Mouse (Mus musculus): ENCODE results near the gene Kif26a. TPM values are rescaled to one million over a fixed set of nuclear protein-coding genes. Genes with fewer than 3 reads are reported as not detected.
A peak's percentile ranks its signal among the peaks of the same experiment; 100 is the strongest.

Kif26a gene
- polyA plus RNA-seq (2016; fragmentation: Nextera tagmentation; extraction: Ambion mirVana): 5.0 and 5.1 TPM in 2 replicates

DNA sequence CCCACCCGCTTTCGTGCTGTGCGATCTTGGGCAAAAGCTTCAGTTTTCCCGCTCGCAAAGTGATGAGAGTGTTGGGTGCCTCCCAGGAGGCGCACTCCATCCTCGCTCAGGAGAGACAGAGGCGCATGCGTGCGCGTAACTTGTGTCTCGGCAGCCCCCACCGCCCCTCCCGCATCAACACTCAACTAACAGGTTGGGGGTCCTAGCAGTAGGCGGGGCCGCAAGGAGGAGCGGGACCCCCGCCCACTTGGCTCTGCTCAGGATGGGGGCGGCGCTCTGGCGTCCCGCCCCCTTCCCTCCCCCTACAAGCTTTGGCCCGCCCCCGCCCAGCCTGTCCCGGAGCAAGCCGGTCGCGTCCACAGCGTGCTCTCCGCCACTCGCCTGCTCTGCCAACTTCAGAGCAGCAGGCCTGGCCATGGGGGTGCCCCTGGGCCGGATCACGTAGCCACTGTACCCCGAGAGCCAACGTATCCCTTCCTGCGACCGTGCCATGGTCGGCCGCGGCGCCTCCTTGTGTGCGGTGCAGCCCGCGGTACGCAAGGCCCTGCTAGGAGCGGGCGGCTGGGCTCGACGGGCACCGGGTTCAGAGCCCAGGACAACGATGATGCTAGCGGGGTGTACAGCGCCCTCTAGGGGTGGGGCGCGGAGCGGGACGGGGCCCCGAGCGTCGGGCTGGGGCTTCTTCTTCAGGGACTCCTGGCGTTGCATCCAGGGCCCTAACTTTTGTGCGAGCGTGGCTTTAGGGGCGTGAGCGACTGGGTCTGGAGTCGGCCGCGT lies at the start of gene Kif26a:
Gene Kif26a (plus strand): TSS at position 334 of the 777 bp plus-strand sequence.
- Histone ChIP-seq H3K9me3 (replicated peaks) (no peaks in the 10 kb centered on the region), H3K27ac (0 out of 2 replicates have a peak within 1 kb of the TSS, but pooled peaks have one; percentile 55), H3K36me3 (no peaks in the 10 kb centered on the region), H3K4me1 (peaks cover 74% of the 10 kb centered on the region), H3K4me2 (replicated peaks) (peak within 1 kb of the TSS; percentile 95), H3K9ac (peak within 1 kb of the TSS; percentile 70), H3K4me3 (peak within 1 kb of the TSS; percentile 56), H3K27me3 (peaks cover 81% of the 10 kb centered on the region)
- under 1% methylated on average over 64 of the region's 68 CpGs for WGBS
- peak; percentile 65 for ATAC-seq (ENCODE audit: low FRiP score)

DNA sequence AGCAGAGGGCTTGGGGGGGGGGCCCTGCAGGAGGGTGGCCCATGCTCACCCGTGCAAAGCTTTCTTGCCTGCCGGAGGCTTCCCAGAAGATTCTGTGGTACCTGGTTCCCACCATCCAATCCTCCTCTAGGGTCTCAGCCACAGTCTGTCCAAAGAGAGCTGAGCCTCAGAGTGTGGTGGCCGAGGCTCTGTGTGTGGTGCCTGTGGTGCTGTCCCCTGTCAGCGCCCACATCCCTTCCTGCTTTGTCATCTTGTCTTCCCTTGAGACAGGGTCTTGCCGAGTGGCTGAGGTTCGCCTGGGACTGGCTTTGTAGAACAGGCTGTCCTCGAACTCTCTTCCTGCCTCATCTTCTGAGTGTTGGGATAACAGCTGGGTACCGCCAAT lies 49.3 kb upstream of the Kif26a start:
- Histone ChIP-seq H3K4me3 (no peak overlapping the region), H3K36me3 (no peaks in the 10 kb centered on the region), H3K27ac (no peak overlapping the region), H3K4me1 (no peaks in the 10 kb centered on the region; the same call in 1 of the 2 replicates), H3K27me3 (peaks cover 2% of the 10 kb centered on the region; the same call in 1 of the 2 replicates), H3K4me2 (replicated peaks) (no peak overlapping the region), H3K9ac (no peak overlapping the region), H3K9me3 (replicated peaks) (no peaks in the 10 kb centered on the region)
- WGBS: 75% methylated on average over 8 of the region's 8 CpGs
- ATAC-seq (ENCODE audit: low FRiP score): no peak

DNA sequence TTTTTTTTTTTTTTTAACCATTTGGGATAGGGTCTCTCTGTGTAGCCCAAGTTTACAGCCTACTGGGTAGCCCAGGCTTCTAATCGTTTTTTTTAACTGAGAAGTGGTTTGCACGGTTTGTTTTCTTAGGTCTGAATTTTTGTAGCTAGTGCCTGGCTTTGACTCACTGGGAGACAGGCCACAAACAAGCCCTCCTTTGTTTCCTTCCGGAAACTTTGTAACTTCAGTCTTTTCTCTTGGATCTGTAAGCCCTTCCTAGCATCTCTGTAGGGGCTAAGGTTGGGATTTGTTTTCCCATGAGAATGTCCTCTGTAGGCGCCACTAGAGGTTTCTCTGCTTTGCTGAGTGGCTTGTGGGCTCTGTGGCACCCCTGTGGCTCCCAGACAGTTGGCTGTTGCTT lies 45.9 kb upstream of the Kif26a start:
- Histone ChIP-seq H3K9ac (no peak overlapping the region), H3K4me3 (no peak overlapping the region), H3K36me3 (no peaks in the 10 kb centered on the region), H3K27me3 (0 out of 2 replicates have a peak, but pooled peaks cover 5% of the 10 kb centered on the region), H3K9me3 (replicated peaks) (no peaks in the 10 kb centered on the region), H3K4me1 (no peaks in the 10 kb centered on the region; the same call in 1 of the 2 replicates), H3K4me2 (replicated peaks) (no peak overlapping the region), H3K27ac (no peak overlapping the region)
- ATAC-seq (ENCODE audit: low FRiP score): no peak
- 48% methylated on average over 4 of the region's 4 CpGs for WGBS

DNA sequence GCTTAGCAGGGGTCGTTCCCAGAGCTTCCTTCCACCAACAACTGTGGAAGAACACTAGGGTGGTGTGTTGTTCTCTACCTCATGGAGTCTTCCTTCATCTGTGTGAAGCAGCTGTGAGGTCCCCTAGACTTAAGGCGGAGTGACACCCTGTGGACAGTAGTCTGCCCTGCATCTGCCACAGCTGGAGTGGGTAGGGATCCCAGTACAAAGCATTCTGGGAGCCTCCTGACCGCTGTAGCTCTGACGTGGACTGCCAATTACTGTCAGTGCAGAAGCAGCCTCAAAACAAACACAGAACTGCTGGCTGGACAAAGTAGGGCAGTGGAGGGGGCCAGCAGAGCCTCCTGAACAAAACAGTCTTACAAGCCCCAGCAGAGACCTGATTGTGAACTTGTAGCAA lies 45.0 kb upstream of the Kif26a start:
- WGBS: 62% methylated on average over 4 of the region's 4 CpGs
- H3K9me3 ChIP-seq (replicated peaks): no peaks in the 10 kb centered on the region
- no peak for ATAC-seq (ENCODE audit: low FRiP score)
- H3K4me1 ChIP-seq: no peaks in the 10 kb centered on the region; the same call in 1 of the 2 replicates
- H3K4me2 ChIP-seq (replicated peaks): no peak overlapping the region
- H3K27me3 ChIP-seq: 0 out of 2 replicates have a peak, but pooled peaks cover 9% of the 10 kb centered on the region
- no peak overlapping the region for H3K9ac ChIP-seq
- no peak overlapping the region for H3K27ac ChIP-seq
- H3K4me3 ChIP-seq: no peak overlapping the region
- H3K36me3 ChIP-seq: no peaks in the 10 kb centered on the region

DNA sequence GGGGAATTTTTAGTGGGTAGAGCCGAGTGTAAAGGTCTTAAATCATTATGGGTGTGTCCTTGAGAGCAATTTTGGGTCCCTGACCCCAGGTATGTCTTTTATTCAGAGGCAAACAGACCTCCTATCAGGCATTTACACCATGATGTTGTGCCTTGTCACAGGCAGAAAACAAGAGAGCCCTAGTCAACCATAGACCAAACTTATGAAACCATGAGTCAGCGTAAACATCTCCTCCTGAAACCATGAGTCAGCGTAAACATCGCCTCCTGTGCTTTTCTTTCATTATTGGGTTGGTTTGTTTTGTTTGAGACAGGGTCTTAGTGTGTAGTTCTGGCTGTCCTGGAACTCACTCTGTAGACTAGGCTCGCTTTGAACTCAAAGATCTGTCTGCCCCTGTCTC lies 42.8 kb upstream of the Kif26a start:
- peaks cover 5% of the 10 kb centered on the region for H3K4me1 ChIP-seq
- no peak for ATAC-seq (ENCODE audit: low FRiP score)
- H3K27ac ChIP-seq: no peak overlapping the region
- H3K27me3 ChIP-seq: peaks cover 29% of the 10 kb centered on the region
- no peaks in the 10 kb centered on the region for H3K36me3 ChIP-seq
- H3K9ac ChIP-seq: no peak overlapping the region
- H3K4me3 ChIP-seq: no peak overlapping the region
- 90% methylated on average over 5 of the region's 5 CpGs for WGBS
- no peak overlapping the region for H3K4me2 ChIP-seq (replicated peaks)
- no peaks in the 10 kb centered on the region for H3K9me3 ChIP-seq (replicated peaks)

DNA sequence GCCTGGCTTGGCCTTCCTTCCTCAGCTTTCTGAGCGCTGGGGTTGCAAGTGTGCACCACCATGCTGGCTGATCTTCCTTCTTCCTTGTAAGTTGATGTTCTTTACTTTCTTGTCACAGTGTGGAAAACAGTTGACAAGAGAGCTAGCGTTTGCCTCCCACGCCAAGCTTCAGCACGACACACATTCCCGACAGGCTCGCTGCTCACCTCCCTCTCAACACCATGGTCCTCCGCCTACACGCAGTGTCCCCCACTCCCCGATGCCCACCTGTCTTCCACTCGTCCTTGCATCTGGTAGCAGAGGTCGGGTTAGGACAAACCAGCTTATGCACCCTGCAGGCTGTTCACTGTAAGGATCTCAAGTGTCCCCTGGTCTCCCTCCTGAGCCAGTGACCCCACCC lies 41.1 kb upstream of the Kif26a start:
- WGBS: 89% methylated on average over 11 of the region's 11 CpGs
- Histone ChIP-seq H3K4me3 (no peak overlapping the region), H3K9me3 (replicated peaks) (no peaks in the 10 kb centered on the region), H3K36me3 (no peaks in the 10 kb centered on the region), H3K9ac (no peak overlapping the region), H3K27me3 (peaks cover 29% of the 10 kb centered on the region), H3K27ac (no peak overlapping the region), H3K4me1 (peaks cover 5% of the 10 kb centered on the region), H3K4me2 (replicated peaks) (no peak overlapping the region)
- ATAC-seq (ENCODE audit: low FRiP score): no peak

DNA sequence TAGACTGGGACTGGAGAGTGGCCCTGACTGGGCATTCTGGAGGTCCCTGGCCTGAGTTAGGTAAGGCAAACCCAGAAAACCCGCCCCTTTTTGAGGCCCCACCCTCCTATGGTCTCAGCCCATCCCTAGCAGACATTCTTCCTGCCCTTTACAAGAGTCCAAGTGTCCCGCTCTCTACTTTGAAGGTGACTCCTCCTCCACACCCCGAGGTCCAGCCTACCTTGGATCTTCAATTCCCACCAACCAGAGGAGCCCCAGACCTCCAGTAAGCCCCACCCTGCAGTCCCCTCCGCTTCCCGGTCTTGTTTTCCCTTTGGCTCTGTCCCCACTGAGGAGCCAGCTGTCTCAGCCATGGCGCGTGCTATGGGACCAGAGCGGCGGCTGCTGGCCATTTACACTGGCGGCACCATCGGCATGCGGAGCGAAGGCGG lies 39.5 kb upstream of the Kif26a start, which contains the start of gene Aspg:
Gene Aspg (plus strand): TSS at position 139 of the 431 bp plus-strand sequence.
- WGBS: 2% methylated on average over 14 of the region's 14 CpGs
- Histone ChIP-seq H3K4me3 (no peak within 1 kb of the TSS), H3K9ac (no peak within 1 kb of the TSS), H3K4me2 (replicated peaks) (peak within 1 kb of the TSS; percentile 32), H3K36me3 (no peaks in the 10 kb centered on the region), H3K27me3 (peaks cover 30% of the 10 kb centered on the region), H3K27ac (no peak within 1 kb of the TSS), H3K4me1 (peaks cover 5% of the 10 kb centered on the region), H3K9me3 (replicated peaks) (no peaks in the 10 kb centered on the region)
- no peak for ATAC-seq (ENCODE audit: low FRiP score)

DNA sequence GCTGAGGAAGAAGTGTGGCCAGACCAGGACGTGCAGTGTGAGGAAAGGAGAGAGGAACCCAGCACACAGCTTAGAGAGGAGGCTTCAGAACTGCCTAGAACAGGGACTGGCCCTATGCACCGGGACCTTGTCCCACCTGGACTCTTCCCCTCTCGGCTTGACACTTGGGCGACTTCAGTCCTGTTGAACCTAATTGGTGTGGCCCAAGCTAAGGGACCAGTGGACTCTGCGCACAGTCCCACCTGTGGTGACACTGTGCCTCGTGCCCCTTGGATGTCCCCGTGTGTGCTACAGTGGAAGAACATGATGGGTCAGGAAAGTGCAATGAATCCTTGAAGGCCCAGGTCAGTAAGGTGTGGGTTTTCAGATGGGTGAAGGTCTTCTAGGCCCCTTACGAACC lies 38.3 kb upstream of the Kif26a start:
- Histone ChIP-seq H3K9me3 (replicated peaks) (no peaks in the 10 kb centered on the region), H3K36me3 (no peaks in the 10 kb centered on the region), H3K4me3 (no peak overlapping the region), H3K27me3 (peaks cover 41% of the 10 kb centered on the region), H3K9ac (no peak overlapping the region), H3K27ac (no peak overlapping the region), H3K4me2 (replicated peaks) (no peak overlapping the region), H3K4me1 (peaks cover 7% of the 10 kb centered on the region)
- ATAC-seq (ENCODE audit: low FRiP score): no peak
- 90% methylated on average over 8 of the region's 8 CpGs for WGBS

DNA sequence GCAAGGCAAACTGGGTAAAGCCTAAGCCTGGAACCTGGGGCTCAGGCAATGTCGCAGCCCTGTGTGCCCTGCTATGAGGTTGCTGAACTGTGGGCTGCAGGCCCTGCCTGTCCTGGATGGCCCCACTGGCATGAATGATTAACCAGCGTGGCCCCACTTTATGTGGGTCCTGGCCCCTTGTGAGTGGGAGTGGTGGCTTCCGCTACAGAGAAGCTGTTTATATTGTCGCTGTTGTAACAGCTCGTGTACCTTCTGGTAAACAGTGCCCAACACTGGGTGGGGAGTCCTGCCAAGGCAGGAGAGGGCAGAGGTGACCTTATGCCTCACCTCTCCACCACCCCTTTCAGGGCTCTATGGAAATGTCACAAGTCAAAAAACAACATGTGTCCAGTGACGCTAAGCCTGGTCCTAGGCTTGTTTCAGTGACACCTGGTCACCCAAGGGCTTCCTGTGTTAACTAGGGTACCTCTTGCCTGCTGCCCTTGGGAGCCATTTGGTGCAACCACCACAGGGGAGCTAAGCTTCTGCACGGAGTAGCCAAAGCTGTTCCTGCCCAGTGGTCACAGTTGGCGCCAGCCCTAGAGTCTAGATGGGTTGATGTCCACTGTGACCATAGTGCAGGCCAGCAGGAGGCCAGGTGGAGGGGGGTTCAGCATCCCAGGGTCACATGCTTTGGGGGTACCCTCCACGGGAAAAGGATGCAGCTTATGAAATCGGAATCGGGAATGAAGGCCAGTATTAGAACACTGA lies 37.1 kb upstream of the Kif26a start:
- WGBS: 85% methylated on average over 11 of the region's 11 CpGs
- no peak for ATAC-seq (ENCODE audit: low FRiP score)
- H3K27ac ChIP-seq: no peak overlapping the region
- no peak overlapping the region for H3K4me2 ChIP-seq (replicated peaks)
- no peaks in the 10 kb centered on the region for H3K36me3 ChIP-seq
- H3K4me1 ChIP-seq: peaks cover 10% of the 10 kb centered on the region
- H3K9ac ChIP-seq: no peak overlapping the region
- H3K4me3 ChIP-seq: no peak overlapping the region
- peaks cover 49% of the 10 kb centered on the region for H3K27me3 ChIP-seq
- no peaks in the 10 kb centered on the region for H3K9me3 ChIP-seq (replicated peaks)

DNA sequence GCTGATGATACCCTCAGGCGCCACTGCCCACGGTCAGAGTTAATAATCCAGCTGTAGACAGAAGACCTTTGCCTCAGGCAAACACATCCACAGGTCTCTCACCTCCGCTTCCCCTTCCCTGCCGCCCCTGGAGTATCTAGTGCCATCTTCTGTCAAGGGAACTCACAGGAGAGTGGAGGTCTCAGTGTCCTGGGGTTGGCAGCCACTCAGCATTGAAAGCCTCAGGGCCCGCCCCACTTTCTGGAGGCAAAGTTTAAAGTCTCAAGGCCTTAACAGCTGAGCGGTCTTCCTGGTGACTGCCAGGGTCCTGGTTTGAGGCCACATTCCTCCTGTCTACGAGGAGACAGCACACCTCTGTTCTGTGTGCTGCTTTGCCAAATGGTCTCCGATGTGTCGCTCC lies 36.3 kb upstream of the Kif26a start:
- Histone ChIP-seq H3K4me3 (no peak overlapping the region), H3K27ac (no peak overlapping the region), H3K27me3 (peaks cover 55% of the 10 kb centered on the region), H3K9ac (no peak overlapping the region), H3K4me2 (replicated peaks) (no peak overlapping the region), H3K36me3 (no peaks in the 10 kb centered on the region), H3K4me1 (peaks cover 10% of the 10 kb centered on the region), H3K9me3 (replicated peaks) (no peaks in the 10 kb centered on the region)
- no peak for ATAC-seq (ENCODE audit: low FRiP score)
- 81% methylated on average over 9 of the region's 9 CpGs for WGBS

DNA sequence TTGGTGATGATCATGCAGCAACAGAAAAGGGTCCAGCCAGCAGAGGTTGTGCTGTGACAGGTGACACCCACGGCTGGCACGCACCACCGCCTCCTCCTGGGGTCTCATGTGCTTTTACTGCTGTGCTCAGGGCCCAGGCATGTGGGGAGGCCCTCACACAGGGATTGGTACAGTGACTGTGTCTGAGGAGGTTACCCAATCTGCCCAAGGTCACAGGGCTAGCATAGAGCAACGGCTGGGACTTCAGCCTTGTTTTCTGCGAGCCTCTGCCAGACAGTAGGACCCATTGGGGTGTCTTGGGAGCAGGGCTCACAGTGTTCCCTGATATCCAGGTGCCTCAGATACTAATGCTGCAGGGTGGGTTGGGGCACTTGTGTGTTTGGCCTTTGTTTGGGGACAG lies 34.7 kb upstream of the Kif26a start:
- no peak for ATAC-seq (ENCODE audit: low FRiP score)
- no peak overlapping the region for H3K4me3 ChIP-seq
- H3K9me3 ChIP-seq (replicated peaks): no peaks in the 10 kb centered on the region
- no peak overlapping the region for H3K4me2 ChIP-seq (replicated peaks)
- 82% methylated on average over 5 of the region's 5 CpGs for WGBS
- H3K27ac ChIP-seq: no peak overlapping the region
- H3K4me1 ChIP-seq: peaks cover 10% of the 10 kb centered on the region
- H3K36me3 ChIP-seq: no peaks in the 10 kb centered on the region
- peaks cover 52% of the 10 kb centered on the region for H3K27me3 ChIP-seq
- no peak overlapping the region for H3K9ac ChIP-seq

DNA sequence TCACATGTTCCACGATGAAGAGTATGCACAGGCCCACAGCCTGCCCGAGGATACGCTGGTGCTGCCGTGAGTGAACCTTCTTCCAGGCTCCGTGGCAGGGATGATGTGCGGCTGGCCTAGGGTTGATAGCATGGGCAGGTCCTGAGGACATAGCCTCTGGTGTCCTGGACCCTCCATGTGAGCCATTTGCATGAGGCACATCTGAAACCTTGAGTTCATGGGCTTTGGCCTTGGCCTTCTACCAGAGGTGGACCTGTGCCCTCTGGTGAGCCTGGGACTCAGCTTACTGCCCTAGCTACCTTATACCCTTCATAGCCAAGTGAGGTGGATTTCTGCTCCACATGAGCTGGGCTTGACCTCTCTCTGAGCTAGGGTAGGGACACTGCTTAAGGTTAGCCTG lies 33.8 kb upstream of the Kif26a start:
- peaks cover 45% of the 10 kb centered on the region for H3K27me3 ChIP-seq
- no peak overlapping the region for H3K4me3 ChIP-seq
- no peak overlapping the region for H3K27ac ChIP-seq
- no peak overlapping the region for H3K4me2 ChIP-seq (replicated peaks)
- H3K36me3 ChIP-seq: no peaks in the 10 kb centered on the region
- no peak for ATAC-seq (ENCODE audit: low FRiP score)
- H3K9ac ChIP-seq: no peak overlapping the region
- 88% methylated on average over 6 of the region's 6 CpGs for WGBS
- H3K9me3 ChIP-seq (replicated peaks): no peaks in the 10 kb centered on the region
- H3K4me1 ChIP-seq: peaks cover 5% of the 10 kb centered on the region; the same call in 1 of the 2 replicates

Measured in hindbrain, embryonic 12.5 days (tissue).